Mouse (Mus musculus): ENCODE results near the gene Zfp787. TPM values are rescaled to one million over a fixed set of nuclear protein-coding genes. Genes with fewer than 3 reads are reported as not detected.

The Zfp787 gene
- total and polyA plus RNA-seq, 2 experiments from 2014 or later, result 41.0 to 73.6 TPM

DNA sequence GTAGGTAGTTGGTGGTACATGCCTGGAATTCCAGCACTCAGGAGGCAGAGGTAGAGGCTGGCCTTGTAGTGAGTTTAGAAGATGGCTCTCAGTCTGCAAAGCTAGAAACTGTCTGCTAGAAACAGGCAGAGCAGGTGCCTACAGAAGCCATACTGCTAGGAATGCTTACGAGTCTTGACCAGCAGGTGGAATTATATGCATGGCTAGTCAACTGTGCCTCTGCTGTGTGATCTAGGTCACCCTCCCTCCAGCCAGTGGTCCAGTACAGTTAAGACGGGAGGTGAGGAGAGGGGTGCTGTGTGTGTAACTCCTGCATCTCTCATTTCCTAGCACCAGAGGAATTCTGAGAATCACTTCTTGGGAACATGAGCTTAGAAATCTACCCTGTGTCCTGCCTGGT is 31.0 kb upstream of the Zfp787 start:
- no peak overlapping the region for H3K4me3 ChIP-seq (ENCODE audit: low read depth, low read length)
- H3K4me1 ChIP-seq (ENCODE audit: insufficient read depth), result no peaks in the 10 kb centered on the region
- no peak overlapping the region for H3K9ac ChIP-seq
- no peaks in the 10 kb centered on the region for H3K9me3 ChIP-seq (ENCODE audit: low read length)
- no peaks in the 10 kb centered on the region for H3K27me3 ChIP-seq (ENCODE audit: insufficient read depth, low read length)
- DNase-seq (no peak), ATAC-seq (no peak)
- H3K4me2 ChIP-seq (ENCODE audit: low read depth), result no peak overlapping the region
- H3K36me3 ChIP-seq (ENCODE audit: insufficient read depth), result peaks cover 59% of the 10 kb centered on the region
- TF ChIP-seq CTCF (IDR thresholded peaks at IDR 0.05; ENCODE audit: low read depth), result no peak
- WGBS, result 94% methylated on average over 2 of the region's 2 CpGs
- no peak overlapping the region for H3K27ac ChIP-seq (ENCODE audit: low read depth, low read length)

DNA sequence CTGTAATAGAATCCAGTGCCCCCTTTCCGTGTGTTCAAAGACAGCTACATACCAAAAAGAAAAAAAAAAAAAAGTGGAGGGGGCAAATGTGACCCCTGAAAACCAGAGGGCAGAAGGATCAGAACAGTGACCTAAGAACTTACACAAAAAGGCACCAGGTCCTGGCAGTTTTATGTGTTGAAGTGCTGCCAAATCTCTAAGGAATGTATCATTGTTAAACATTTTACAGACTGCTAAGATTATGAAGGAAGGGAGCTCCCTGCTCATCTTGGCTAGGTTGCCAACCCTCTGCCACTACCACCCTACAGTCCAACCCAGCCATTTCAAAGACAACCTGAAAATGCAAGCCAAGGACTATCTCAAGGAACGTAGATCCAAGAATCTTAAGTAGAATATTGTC is 30.4 kb upstream of the Zfp787 start:
- H3K27ac ChIP-seq (ENCODE audit: low read depth, low read length), result no peak overlapping the region
- H3K36me3 ChIP-seq (ENCODE audit: insufficient read depth), result peaks cover 59% of the 10 kb centered on the region
- no peak for TF ChIP-seq CTCF (IDR thresholded peaks at IDR 0.05; ENCODE audit: low read depth)
- 98% methylated on average over 2 of the region's 2 CpGs for WGBS
- H3K9ac ChIP-seq, result no peak overlapping the region
- no peak overlapping the region for H3K4me3 ChIP-seq (ENCODE audit: low read depth, low read length)
- H3K9me3 ChIP-seq (ENCODE audit: low read length), result no peaks in the 10 kb centered on the region
- ATAC-seq, result no peak
- H3K4me2 ChIP-seq (ENCODE audit: low read depth), result no peak overlapping the region
- H3K4me1 ChIP-seq (ENCODE audit: insufficient read depth), result no peaks in the 10 kb centered on the region
- H3K27me3 ChIP-seq (ENCODE audit: insufficient read depth, low read length), result no peaks in the 10 kb centered on the region
- DNase-seq, result no peak

DNA sequence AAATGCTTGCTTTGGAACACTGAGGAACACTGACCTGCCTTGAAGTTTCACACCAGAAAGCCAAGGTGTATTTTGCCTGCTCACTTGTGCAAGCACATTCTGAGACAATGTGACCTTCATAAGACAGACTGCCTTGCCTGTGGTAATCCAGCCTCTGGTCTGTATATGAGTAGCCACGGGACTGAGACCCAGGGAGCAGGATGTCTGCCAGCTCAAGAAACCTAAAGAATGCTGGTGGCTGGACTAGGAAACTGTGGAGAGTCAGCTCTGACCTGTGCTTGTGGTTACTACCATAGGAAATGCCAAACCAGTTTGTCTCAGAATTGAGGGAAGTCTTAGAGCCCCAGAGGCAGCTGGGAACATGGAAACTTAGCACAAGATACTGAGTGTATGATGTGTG is 29.6 kb upstream of the Zfp787 start:
- TF ChIP-seq CTCF (IDR thresholded peaks at IDR 0.05; ENCODE audit: low read depth), result no peak
- H3K36me3 ChIP-seq (ENCODE audit: insufficient read depth), result peaks cover 58% of the 10 kb centered on the region

GRCm38 (mm10) chr7:6184521-6184920 is 28.7 kb upstream of the Zfp787 start:
- H3K9ac ChIP-seq, result no peak overlapping the region
- H3K27ac ChIP-seq (ENCODE audit: low read depth, low read length), result no peak overlapping the region
- peaks cover 50% of the 10 kb centered on the region for H3K36me3 ChIP-seq (ENCODE audit: insufficient read depth)
- ATAC-seq (no peak), DNase-seq (no peak)
- H3K27me3 ChIP-seq (ENCODE audit: insufficient read depth, low read length), result no peaks in the 10 kb centered on the region
- H3K4me1 ChIP-seq (ENCODE audit: insufficient read depth), result no peaks in the 10 kb centered on the region
- WGBS, result 80% methylated on average over 8 of the region's 8 CpGs
- no peak overlapping the region for H3K4me3 ChIP-seq (ENCODE audit: low read depth, low read length)
- no peak for TF ChIP-seq CTCF (IDR thresholded peaks at IDR 0.05; ENCODE audit: low read depth)
- H3K9me3 ChIP-seq (ENCODE audit: low read length), result no peaks in the 10 kb centered on the region
- no peak overlapping the region for H3K4me2 ChIP-seq (ENCODE audit: low read depth)

More for the DNA sequence above, 29.6 kb upstream of the Zfp787 start:
- no peak overlapping the region for H3K9ac ChIP-seq
- no peak overlapping the region for H3K4me3 ChIP-seq (ENCODE audit: low read depth, low read length)
- no peak overlapping the region for H3K4me2 ChIP-seq (ENCODE audit: low read depth)
- no peaks in the 10 kb centered on the region for H3K9me3 ChIP-seq (ENCODE audit: low read length)
- ATAC-seq, result no peak
- no peaks in the 10 kb centered on the region for H3K4me1 ChIP-seq (ENCODE audit: insufficient read depth)
- 93% methylated on average over 1 of the region's 1 CpGs for WGBS
- no peak for DNase-seq
- H3K27ac ChIP-seq (ENCODE audit: low read depth, low read length), result no peak overlapping the region
- no peaks in the 10 kb centered on the region for H3K27me3 ChIP-seq (ENCODE audit: insufficient read depth, low read length)

- no peaks in the 10 kb centered on the region for H3K9me3 ChIP-seq (ENCODE audit: low read length)
- no peak overlapping the region for H3K9ac ChIP-seq
- no peak overlapping the region for H3K4me2 ChIP-seq (ENCODE audit: low read depth)
- no peak overlapping the region for H3K27ac ChIP-seq (ENCODE audit: low read depth, low read length)
- H3K4me3 ChIP-seq (ENCODE audit: low read depth, low read length), result no peak overlapping the region
- H3K36me3 ChIP-seq (ENCODE audit: insufficient read depth), result peaks cover 43% of the 10 kb centered on the region
- no peak for ATAC-seq
- no peak for TF ChIP-seq CTCF (IDR thresholded peaks at IDR 0.05; ENCODE audit: low read depth)
- 95% methylated on average over 19 of the region's 19 CpGs for WGBS
- H3K27me3 ChIP-seq (ENCODE audit: insufficient read depth, low read length), result no peaks in the 10 kb centered on the region
- no peaks in the 10 kb centered on the region for H3K4me1 ChIP-seq (ENCODE audit: insufficient read depth)
- no peak for DNase-seq
Measured at GRCm38 (mm10) chr7:6183802-6184201, 28.0 kb upstream of the Zfp787 start.

DNA sequence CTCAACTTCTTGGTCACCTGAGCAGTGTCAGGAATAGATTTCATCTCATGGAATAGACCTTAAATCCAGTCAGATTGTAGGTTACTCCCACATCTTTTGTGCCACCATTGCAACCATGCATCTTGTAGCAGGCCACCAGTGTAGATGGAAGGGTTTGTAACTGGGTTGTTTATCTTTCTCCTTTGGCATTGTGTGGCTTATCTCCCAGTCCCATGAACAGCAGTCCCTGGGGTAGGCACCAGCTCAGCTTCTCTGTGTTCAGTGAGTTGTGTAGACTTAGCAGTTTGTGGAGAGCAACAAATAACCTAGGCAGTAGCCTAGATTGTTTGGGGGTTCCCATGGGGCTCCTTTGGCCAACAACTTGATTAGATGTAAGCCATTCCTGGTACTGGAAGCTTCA is 27.1 kb upstream of the Zfp787 start:
- ATAC-seq, result no peak
- no peaks in the 10 kb centered on the region for H3K27me3 ChIP-seq (ENCODE audit: insufficient read depth, low read length)
- TF ChIP-seq CTCF (IDR thresholded peaks at IDR 0.05; ENCODE audit: low read depth), result no peak
- no peak for DNase-seq
- no peaks in the 10 kb centered on the region for H3K4me1 ChIP-seq (ENCODE audit: insufficient read depth)
- no peak overlapping the region for H3K4me2 ChIP-seq (ENCODE audit: low read depth)
- no peak overlapping the region for H3K27ac ChIP-seq (ENCODE audit: low read depth, low read length)
- peaks cover 38% of the 10 kb centered on the region for H3K36me3 ChIP-seq (ENCODE audit: insufficient read depth)
- no peak overlapping the region for H3K4me3 ChIP-seq (ENCODE audit: low read depth, low read length)
- no peaks in the 10 kb centered on the region for H3K9me3 ChIP-seq (ENCODE audit: low read length)
- no peak overlapping the region for H3K9ac ChIP-seq

GRCm38 (mm10) chr7:6179013-6179412 is 23.2 kb upstream of the Zfp787 start:
- TF ChIP-seq CTCF (IDR thresholded peaks at IDR 0.05; ENCODE audit: low read depth), result no peak
- peaks cover 10% of the 10 kb centered on the region for H3K36me3 ChIP-seq (ENCODE audit: insufficient read depth)
- no peak overlapping the region for H3K9ac ChIP-seq
- no peak overlapping the region for H3K4me2 ChIP-seq (ENCODE audit: low read depth)
- H3K4me1 ChIP-seq (ENCODE audit: insufficient read depth), result no peaks in the 10 kb centered on the region
- no peaks in the 10 kb centered on the region for H3K27me3 ChIP-seq (ENCODE audit: insufficient read depth, low read length)
- DNase-seq (no peak), ATAC-seq (no peak)
- H3K9me3 ChIP-seq (ENCODE audit: low read length), result no peaks in the 10 kb centered on the region
- no peak overlapping the region for H3K4me3 ChIP-seq (ENCODE audit: low read depth, low read length)
- H3K27ac ChIP-seq (ENCODE audit: low read depth, low read length), result no peak overlapping the region

Measured in forebrain, postnatal 0 days (tissue).